Mouse (Mus musculus) erythroblast, embryonic 14.5 days (primary cell): Measurements from ENCODE around the gene Pik3ca.

Experiments used
- GATA1 ChIP-seq: IDR thresholded peaks from 2 replicates; pipeline ENCODE4 v1.6.1; 2012; ENCODE audit warnings: low read length, inconsistent platforms, mixed read lengths
- TAL1 ChIP-seq: IDR thresholded peaks from 3 replicates; pipeline ENCODE4 v1.6.1; 2012; ENCODE audit warnings: low read length, inconsistent platforms, mixed read lengths

GRCm38 (mm10) chr3:32494387-32495087 is 97.1 kb downstream of the Pik3ca start:
- TF ChIP-seq GATA1: no peak
- no peak for TF ChIP-seq TAL1
